Mouse (Mus musculus) ES-CJ7 (cell line): ENCODE data around the gene C1galt1c1.

ENCODE experiments used
- DNase-seq: peaks from one replicate; pipeline ENCODE4 v3.0.0; 2011; ENCODE audit warnings: low read depth, low spot score

The C1galt1c1 gene

GRCm38 (mm10) chrX:38634801-38635637 lies at the start of gene C1galt1c1:
Gene C1galt1c1 (minus strand): TSS chrX:38635087.
- DNase-seq, result peak; percentile 90

- no peak for DNase-seq
Measured at GRCm38 (mm10) chrX:38681972-38682371, 47.1 kb upstream of the C1galt1c1 start.

GRCm38 (mm10) chrX:38669111-38669903 lies 34.4 kb upstream of the C1galt1c1 start:
- no peak for DNase-seq

GRCm38 (mm10) chrX:38656206-38656883 lies 21.5 kb upstream of the C1galt1c1 start:
- DNase-seq, result no peak

- peak; percentile 30 for DNase-seq
Measured at GRCm38 (mm10) chrX:38654681-38655080, 19.8 kb upstream of the C1galt1c1 start.

- DNase-seq, result peak; percentile 32
Measured at GRCm38 (mm10) chrX:38653181-38653580, 18.3 kb upstream of the C1galt1c1 start.

- no peak for DNase-seq
Measured at GRCm38 (mm10) chrX:38651167-38651566, 16.3 kb upstream of the C1galt1c1 start.

- DNase-seq, result no peak
Measured at GRCm38 (mm10) chrX:38650404-38651039, 15.6 kb upstream of the C1galt1c1 start.

- DNase-seq, result no peak
Measured at GRCm38 (mm10) chrX:38642183-38642582, 7.3 kb upstream of the C1galt1c1 start.

- no peak for DNase-seq
Measured at GRCm38 (mm10) chrX:38641435-38641834, 6.5 kb upstream of the C1galt1c1 start.

- no peak for DNase-seq
Measured at GRCm38 (mm10) chrX:38635638-38635931, 698 bp upstream of the C1galt1c1 start.

GRCm38 (mm10) chrX:38600995-38601369 lies 33.9 kb downstream of the C1galt1c1 start:
- DNase-seq, result peak; percentile 8

- peak; percentile 95 for DNase-seq
Measured at GRCm38 (mm10) chrX:38600177-38600994, 34.5 kb downstream of the C1galt1c1 start, which contains the start of gene Mcts1. Gene Mcts1 (plus strand): TSS chrX:38600578.

GRCm38 (mm10) chrX:38593180-38593889 lies 41.6 kb downstream of the C1galt1c1 start:
- DNase-seq, result no peak

GRCm38 (mm10) chrX:38591749-38592148 lies 43.1 kb downstream of the C1galt1c1 start:
- DNase-seq, result no peak

- DNase-seq, result peak; percentile 36
Measured at GRCm38 (mm10) chrX:38589827-38590226, 45.1 kb downstream of the C1galt1c1 start.

- no peak for DNase-seq
Measured at GRCm38 (mm10) chrX:38583261-38583660, 51.6 kb downstream of the C1galt1c1 start.

GRCm38 (mm10) chrX:38581140-38581539 lies 53.7 kb downstream of the C1galt1c1 start:
- no peak for DNase-seq
